Mouse (Mus musculus) lung, postnatal 25 days (tissue): ENCODE measurements around the gene Dlx1.

Experiments
- DNase-seq: peaks from one replicate; pipeline ENCODE4 v3.0.0; 2022; ENCODE audit warnings: low spot score

Gene Dlx1

DNA sequence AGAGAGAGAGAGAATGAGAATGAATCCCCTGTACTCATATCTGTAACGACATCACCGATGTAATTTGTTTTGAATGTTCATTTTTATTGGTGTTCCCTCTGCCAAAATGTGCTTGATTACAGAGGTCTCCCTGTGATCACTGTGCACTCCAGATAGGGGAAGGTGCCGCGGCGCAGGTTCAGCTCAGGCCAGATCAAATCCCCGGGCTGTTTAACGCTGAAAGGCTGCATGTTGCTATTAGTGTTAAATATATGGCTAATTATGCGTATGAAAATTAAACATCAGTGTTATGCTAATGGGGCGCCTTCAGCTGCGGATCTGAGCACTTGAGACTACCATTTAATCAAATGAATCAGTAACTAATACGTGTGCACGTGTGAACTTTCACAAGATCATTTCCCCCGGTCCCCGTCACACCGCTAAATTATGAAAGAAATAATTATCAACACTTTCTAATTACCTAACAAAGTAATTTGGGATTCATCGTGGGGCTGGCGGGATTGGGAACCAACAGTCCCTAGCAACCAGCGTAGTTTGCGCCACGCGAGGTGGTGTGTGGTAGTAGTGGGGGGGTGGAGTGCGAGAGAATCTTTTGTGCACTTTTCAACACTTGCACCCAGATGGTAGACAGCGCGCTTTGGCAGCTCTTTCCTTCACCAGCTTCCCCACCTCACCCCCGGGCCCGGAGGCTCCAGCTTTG, at the start of gene Dlx1:
Dlx1 (plus strand) TSS at position 100 of the 700 bp plus-strand sequence.
- DNase-seq, result no peak

DNA sequence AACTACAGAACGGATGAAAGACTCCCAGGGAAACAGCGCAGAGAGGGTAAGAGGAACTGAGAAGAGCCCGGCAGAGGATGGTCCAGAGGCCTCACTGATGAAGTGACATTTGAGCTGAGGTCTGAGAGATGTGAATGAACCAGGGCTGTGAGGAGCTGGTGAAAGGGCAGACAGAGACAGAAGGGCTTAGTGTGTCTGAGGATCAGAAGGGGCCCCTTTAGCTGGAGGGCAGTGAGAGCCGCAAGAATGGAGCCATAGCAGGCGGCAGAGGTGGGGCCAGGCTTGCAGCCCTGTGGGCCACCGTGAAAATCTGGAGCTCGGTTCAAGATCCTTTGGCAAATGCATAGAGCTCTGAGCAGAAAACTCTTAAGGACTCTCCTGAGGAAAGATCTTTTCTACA, 48.0 kb upstream of the Dlx1 start:
- DNase-seq, result no peak

DNA sequence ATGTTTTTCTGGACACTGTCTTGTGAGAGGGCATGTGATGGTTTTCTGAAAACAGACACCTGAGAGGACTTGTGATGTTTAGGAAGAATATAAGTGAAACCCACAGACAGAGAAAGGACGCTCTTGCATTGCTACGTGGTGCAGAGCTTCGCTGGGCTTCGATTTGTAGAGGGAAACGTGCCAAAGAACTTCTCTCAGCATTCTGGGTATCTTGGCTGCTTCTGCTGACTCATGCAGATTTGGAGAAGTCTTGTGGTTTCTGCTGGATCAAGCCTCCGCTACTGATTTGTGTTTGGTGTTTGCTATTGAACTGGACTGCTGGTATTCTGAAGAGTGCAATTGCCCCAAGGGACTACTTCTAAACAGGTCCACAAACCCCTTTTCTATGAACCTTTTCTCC, 46.1 kb upstream of the Dlx1 start:
- no peak for DNase-seq

DNA sequence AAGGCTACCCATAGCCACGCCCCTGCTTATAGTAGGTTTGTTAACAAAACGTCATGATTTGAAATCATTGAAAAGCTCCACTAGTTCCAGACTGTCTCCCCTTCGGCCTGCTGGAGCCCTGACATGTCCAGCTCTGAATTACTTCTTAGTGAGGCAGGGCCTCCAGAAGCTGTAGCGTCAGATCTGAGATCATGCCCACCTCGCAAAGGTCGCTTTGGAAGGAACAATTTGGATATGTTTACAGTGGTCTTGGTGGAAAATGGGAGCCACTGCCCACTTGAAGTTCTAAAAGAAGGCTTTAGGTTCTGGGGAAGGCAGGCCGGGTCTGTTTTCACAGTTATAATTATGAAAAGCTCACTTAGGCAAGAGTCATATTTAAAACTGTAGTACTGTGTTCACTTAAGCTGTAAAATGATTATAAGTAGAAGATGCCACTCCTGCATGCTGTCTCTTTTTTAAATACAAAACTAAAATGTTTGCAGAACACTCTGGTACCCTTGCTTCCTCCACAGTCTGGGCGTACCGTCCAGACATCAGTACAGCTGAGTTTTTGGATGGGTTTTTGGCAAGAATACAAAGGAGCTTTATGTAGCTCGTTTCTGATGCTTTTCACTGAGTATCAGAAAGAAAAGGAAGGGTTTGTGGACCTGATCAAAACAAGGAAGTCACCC, 44.7 kb upstream of the Dlx1 start:
- DNase-seq, result no peak

DNA sequence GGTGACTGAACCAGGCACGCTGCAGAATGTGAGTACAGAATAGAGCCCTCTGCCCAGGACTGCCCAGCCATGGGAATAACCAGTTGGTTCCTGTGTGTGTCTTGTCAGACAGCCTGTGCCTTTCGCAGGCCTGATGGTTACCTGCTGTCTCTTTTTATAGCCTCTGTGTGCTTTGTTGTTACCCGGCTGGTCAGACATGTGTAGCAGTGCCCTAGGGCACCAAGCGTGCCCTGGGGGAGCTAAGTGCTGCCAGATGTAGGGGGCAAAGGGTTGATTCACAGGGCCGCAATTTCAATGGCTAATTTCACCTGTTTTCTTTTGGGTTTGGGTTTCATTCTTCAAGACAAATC, 44.2 kb upstream of the Dlx1 start:
- no peak for DNase-seq

DNA sequence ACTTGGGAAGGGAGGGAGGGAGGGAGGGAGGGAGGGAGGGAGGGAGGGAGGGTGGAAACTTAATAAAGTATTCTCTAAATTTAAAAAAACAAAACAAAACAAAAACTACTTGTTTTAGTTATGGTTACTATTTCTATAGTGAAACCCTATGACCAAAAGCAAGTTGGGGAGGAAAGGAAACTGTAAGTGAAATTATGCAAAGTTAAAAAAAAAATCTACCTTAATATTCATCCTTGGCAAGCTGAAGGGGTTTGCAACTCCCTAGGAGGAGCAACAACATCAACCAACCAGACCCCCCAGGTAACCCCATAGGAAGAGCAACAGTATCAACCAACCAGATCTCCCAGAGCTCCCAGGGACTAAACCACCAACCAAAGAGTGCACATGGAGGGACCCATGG, 36.6 kb upstream of the Dlx1 start:
- DNase-seq, result no peak

DNA sequence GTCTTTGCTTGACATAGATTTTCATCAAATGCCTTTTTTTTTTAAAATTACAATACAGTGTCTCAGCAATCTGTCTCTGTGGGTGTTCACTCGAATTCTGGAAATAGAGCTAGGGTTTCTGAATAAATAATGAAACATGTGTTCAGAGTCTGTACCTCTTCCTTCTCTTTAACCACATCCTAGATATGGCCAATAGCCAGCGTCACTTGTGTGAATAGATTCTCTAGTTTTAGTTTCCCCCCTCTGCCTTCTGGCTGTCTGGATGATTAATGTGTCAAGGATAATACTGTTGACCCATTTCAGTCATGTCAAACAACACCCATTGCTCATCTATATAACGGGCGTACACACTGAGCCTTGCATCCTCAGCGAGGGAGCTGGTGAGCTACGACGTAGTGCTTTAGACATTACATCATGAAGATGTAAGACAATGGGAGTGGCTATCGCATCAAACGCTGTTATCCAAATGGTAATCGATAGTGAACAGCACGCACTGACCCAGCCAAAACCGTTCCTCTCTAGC, 34.7 kb upstream of the Dlx1 start:
- no peak for DNase-seq

DNA sequence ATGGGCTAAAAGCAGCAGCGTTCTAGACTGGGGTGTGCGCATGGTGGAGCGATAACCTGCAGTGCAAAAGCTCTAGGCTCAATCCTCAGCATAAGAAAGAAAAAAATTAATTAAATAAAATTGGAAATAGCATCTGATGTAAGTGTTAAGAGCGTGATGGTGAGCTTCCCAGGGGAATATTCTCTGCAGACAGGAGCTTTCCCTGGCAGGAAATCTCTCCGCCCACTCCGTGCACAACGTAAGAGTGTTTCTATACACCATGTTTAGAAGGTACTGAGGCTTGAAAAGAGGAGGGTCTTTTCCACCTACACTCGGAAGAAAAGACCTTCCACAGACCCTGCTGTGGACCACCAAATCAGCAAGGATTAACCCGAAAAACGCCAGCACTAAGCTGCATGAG, 33.4 kb upstream of the Dlx1 start:
- DNase-seq, result no peak

DNA sequence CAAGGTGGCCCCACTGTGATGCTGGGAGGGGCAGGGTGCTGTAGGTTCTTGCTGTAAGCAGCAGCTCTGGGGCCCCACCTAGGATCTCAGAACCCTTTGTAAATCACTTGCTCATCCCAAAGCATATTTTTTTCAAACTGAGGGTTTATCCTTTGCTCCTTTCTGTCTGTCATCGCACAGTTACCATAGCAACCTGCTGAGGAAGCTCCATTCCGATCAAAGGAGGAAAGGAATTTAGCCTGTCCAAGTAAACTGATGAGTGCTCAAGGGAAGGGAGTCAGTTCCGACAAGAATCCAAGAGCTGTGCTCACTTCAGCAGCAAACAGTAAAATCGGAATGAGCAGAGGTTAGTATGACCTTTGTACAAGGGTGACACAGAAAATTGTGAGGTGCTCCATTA, 32.9 kb upstream of the Dlx1 start:
- DNase-seq, result no peak

DNA sequence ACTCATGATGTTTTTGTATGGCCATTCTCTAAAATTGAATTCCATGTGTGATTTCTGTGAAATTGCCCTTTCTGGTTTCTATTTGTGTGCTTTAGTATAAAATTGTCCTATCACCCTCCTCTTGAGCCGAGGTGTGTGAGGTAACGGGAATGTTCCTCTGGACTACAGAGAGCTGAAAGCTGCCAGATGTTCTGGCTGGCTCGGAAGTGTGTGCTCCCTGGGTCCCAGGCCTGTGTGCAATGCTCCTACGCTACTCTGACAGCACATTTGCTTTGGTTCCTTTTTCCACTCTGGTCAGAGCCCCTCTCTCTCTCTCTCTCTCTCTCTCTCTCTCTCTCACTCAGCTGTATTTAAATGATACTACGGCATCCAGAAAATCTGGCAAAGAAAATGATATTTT, 30.7 kb upstream of the Dlx1 start:
- no peak for DNase-seq

DNA sequence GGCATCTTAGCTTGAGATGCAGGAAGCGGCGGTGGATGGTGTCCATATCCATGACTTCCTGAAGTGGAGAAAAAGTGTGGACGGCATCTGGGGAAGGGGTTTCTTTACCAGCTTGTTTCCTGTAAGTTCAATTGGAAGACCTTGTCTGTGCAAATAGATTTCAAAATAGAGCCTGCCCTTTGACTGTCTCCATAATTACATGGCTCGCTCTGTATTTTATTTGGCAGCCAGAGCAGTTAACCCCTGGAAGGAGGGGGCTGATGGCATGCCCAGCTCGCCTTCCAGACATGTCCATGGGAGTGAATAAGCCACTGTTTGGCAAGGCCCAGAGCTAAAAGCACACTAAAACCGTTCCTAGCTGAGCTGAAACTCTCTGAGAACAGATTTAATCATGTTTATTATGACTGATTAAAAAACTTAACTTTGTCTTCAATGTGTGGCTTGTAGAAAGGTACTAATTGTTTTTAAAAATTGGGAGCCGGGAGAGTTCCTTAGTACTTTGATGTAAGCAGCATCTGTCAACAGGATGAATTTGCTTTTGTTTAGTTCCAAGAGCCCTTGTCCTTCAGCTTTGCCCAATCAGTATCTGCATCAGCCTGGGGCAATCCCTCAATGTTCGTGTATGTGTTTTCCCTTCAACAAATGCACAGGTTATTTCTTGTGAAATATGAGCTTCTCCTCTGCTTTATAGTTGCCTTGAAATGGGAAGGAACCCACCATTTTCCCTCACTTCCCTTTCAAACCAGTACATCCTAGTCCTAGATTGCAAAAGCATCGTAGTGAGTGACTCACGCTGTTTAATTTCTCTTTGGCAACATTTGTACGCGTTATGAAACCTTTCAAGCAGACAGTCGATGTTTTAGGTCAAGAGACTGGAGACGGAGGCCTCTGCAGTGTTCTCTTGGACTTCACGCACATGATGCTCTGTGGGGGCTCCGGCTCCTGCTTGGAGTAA, 28.4 kb upstream of the Dlx1 start:
- DNase-seq, result peak; percentile 57

DNA sequence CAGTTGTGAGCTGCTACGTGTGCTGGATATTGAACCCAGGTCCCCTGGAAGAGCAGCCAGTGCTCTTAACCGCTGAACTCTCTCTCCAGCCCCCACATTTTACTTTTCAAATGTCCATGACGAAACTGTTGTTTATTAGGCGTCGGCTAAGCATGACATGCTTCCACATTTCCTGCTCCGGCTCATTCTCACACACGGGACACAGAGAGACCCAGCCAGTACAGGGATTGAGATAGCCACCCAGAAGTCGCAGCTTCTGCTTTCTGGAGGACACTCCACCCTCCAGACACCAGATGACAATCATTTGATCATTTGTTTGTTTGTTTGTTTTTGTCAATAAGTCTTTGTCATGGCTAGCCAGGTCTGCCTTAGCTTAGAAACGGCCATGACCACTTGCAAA, 23.1 kb upstream of the Dlx1 start:
- DNase-seq, result no peak

DNA sequence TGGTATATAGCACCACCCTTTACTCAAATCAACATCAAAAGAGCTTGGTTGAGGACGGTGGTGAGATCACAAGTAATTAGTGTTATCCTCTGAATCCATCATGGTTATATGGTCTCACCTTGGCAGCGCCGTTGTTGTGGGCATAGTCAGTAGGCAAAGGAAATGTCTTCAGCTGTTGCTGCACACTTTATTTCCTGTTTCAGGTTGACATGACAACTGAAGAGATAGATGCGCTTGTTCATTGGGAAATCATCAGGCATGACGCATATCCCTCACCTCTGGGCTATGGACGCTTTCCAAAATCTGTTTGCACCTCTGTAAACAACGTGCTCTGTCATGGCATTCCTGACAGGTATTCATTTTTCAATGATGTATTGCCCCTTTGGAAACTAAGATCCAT, 16.7 kb upstream of the Dlx1 start:
- DNase-seq, result no peak

DNA sequence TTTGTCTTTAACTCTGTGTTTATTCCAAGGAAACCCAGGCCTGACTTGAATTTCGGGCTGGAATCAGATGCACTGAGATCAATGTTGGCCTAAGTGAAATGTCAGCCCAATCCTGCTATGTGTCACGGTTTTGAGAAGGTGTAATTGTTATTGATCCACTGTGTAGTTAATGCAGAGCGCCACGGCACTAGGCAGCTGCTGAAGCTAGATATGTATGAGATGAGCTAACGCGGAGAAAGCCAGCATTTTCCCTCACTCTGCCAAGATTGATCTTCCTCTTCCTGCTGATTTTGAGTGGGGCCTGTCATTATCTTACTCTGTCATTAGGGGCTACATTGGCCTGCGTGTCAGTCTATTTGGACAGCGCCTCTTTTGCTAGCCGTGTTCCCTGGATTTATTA, 15.6 kb upstream of the Dlx1 start:
- no peak for DNase-seq

DNA sequence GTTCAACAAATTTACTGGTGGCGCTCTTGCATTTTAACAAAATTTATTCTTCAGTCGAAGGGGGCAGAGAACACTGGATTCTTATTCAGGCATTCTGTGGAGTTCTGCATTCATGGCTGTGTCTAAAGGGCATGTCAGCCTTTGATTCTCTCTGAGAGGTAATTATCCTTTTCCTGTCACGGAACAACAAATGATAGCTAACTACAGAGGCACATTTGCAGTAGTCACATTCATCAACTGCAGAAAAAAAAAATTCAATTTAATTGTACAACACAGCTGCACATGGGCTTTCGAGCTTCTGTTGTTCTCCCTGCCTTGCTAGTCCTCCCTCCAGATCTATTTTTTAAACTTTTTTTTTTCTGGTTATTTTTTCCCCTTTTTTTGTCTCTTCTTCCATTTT, 10.9 kb upstream of the Dlx1 start:
- DNase-seq, result no peak

DNA sequence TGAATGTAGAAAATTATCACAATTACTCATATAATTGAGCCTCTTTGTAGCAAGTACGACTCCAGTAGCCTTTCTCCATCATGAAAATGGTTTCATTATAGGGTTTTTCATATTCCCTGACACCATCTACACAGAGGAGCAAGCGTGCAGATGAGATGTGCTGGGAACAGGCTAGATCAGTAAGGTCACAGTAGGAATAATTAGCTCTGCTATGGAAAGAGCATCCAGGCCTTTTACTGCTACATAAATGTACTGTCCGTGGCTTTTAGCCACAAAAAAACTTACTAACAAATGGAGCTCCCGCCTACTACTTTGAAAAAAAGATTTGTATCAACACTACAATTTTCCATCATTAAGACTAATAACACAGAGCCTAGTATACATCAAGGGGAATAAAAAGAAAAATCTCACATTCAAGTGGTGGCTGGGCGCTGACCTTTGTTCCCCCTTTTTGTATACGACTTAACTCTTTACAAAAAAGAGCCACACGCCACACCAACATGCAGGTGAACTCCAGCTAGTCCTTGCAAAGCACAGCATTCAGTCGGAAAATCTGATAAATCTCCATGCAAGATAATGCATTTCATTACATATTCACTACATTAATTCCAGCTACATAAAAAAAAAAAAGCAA, 10.3 kb upstream of the Dlx1 start:
- no peak for DNase-seq

DNA sequence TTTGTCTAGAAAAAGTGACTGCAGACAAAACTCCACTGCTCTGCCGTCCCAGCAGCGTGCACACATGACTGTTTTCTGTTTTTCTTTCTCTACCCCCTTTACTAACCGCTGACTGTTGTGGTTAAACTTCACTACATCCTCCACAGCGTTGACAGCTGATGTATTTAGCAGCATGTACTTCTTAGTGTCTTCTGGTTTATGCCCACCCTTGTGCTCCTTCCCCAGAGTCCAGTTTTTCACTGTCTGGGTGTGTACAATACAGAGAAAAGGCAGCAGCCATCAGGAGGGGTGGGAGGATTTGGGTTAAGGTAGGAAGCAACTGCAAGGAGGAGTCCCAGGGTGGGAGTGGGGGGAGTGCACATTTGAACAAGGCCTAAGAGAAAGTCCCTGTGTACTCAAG, 5.0 kb upstream of the Dlx1 start:
- DNase-seq, result no peak

DNA sequence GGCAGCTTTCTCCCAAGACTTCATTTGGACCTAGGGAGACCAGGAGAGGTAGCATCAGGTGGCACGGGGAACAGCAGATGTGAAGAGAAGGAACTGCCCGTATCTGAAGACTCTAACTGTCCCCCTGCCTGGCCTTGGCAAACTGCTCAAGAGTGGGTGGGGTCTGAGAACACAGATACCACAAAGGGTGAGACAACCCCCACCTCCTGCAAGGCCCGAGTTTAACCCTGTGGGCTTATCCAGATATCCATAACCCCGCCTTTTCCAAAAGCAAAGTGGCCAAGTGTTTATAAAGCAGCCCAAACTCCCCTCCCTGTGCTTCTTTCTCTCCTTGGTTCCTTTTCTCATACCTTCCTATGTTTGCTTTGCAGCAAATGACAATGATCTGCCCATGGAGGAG, 4.5 kb upstream of the Dlx1 start:
- no peak for DNase-seq

DNA sequence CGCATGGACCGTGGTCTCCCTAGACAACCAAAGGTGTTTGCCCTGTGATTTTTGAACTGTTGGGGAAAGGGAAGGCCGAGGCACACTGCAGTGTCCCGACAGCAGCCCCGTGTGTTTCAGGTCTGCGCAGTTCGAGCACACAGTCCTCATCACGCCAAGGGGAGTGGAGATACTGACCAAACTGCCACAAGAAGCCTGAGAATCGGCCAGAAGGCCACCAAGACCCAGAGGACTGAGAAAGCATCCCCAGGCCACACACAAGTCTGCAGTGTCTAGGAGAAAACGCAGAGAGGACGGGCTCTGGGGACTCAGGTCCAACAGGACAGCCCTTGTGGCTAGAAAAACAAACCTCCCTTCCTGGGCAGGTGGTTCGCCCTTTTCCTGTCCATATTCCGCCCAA, 3.1 kb upstream of the Dlx1 start:
- DNase-seq, result no peak

DNA sequence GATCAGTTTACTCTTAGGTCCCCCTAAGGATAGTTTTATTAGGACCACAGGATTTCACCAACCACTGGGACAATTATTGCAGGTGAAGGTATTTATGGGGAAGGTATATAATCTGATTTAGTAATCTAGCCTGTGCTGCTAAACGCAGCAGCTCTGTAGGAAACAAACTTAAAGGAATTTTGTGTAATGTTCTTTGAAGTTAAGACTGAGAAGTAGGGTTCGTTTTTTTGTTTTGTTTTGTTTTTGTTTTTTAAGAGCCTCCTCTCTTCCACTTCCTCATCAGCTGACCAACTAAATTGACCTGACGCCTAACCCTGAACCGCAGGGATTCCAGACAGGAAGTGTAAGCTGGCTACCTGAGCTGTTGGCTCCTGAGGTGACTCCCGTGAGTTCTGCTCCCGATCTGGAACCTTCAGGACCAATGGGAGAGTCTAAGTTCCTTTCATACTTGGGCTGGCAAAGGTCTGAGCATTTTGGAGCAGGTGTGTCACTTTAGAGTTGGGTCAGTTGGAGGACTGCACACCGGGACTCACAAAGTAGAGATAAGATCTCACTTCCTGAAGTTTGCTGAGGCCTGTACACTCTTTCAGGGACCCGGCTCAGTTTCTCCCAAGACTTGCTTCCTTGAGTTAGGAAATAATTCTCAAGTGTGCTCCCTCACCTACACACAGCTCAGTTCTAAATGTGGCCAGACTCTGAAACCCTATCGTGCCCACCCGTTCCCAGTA, 1.2 kb upstream of the Dlx1 start:
- no peak for DNase-seq

DNA sequence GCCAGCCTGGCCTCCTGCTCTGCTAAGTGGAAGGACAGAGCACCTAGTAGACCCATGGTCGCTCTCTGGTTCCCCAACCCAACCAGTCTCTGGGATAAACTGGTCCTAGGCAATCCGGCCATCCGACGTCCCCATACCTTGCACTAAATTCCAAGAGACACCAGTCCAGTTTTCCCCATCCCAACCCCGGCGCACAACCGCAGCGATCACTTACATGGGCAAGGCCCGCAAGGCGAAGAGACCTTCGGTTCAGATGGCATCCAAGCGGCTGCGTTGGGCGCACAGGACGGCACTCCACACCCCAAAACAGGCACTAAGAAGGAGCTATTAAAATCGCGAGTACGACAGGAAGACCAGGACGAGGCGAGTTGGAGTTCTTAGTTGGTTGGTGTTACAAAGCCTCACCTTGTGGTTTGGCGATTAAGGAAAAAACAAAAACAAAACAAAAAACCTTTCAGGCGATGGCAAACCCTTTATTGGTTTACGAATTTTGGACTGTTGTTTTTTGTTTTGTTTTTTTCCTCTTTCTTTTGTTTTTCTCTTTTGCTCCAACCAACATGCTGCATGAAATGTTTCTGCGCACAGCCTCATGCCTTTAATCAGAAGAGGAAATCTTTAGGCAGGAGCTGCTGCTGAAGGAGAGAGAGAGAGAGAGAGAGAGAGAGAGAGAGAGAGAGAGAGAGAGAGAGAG, 445 bp upstream of the Dlx1 start:
- no peak for DNase-seq
